In genomic region chr17:28328946-28329345, GRCm38 (mm10) we compare ENCODE assay signal across 8 mouse cellular contexts. TPM values are rescaled to one million over a fixed set of nuclear protein-coding genes. Genes with fewer than 3 reads are reported as not detected.
A peak's percentile ranks its signal among the peaks of the same experiment; 100 is the strongest.
DNase-seq lines count a peak whose midpoint lies in the region; ATAC-seq lines count a peak whose summit lies in the region.

No protein-coding gene starts in this region.

- peaks cover 39% of the 10 kb centered on the region for H3K4me1 ChIP-seq in kidney, embryonic 14.5 days (ENCODE audit: control insufficient read depth, insufficient read depth, low read length)
- H3K4me1 ChIP-seq in brown adipose tissue, adult 24 weeks (ENCODE audit: control insufficient read depth, insufficient read depth, insufficient read length, low read length): no peaks in the 10 kb centered on the region
- H3K4me1 ChIP-seq in hindbrain, embryonic 16.5 days (ENCODE audit: control insufficient read depth, insufficient read depth, low read depth, low read length): peaks cover 16% of the 10 kb centered on the region

- peak overlapping the region; percentile 96 for H3K4me3 ChIP-seq in kidney, embryonic 14.5 days (ENCODE audit: low read length)
- peak overlapping the region; percentile 71 for H3K4me3 ChIP-seq in brown adipose tissue, adult 24 weeks (ENCODE audit: insufficient read depth, low read depth, low read length)
- H3K4me3 ChIP-seq in hindbrain, embryonic 16.5 days (ENCODE audit: low read length): peak overlapping the region; percentile 68

- peak overlapping the region; percentile 95 for H3K4me2 ChIP-seq in kidney, embryonic 14.5 days (replicated peaks; ENCODE audit: low read depth, low read length)
- peak overlapping the region; percentile 89 for H3K4me2 ChIP-seq in hindbrain, embryonic 16.5 days (ENCODE audit: low read length)

- H3K27me3 ChIP-seq in kidney, embryonic 14.5 days (ENCODE audit: control insufficient read depth, insufficient read depth, low read length): no peaks in the 10 kb centered on the region
- no peaks in the 10 kb centered on the region for H3K27me3 ChIP-seq in hindbrain, embryonic 16.5 days (replicated peaks; ENCODE audit: control insufficient read depth, insufficient read depth, low read length)

- intact Hi-C loops in left cerebral cortex, postnatal 14 days (cut with DNase I): loop anchor here (10.0 kb wide), 1 partner anchor 196 kb away; no protein-coding TSS in a partner anchor

- no peaks in the 10 kb centered on the region for H3K9me3 ChIP-seq in kidney, embryonic 14.5 days (ENCODE audit: control insufficient read depth, low read length)
- no peaks in the 10 kb centered on the region for H3K9me3 ChIP-seq in hindbrain, embryonic 16.5 days (ENCODE audit: control insufficient read depth, low read length)

- H3K36me3 ChIP-seq in kidney, embryonic 14.5 days (ENCODE audit: control insufficient read depth, insufficient read depth, low read length): peaks cover 39% of the 10 kb centered on the region
- H3K36me3 ChIP-seq in hindbrain, embryonic 16.5 days (ENCODE audit: control insufficient read depth, insufficient read depth, low read length): peaks cover 9% of the 10 kb centered on the region

- peak overlapping the region; percentile 97 for H3K27ac ChIP-seq in kidney, embryonic 14.5 days (ENCODE audit: low read depth, low read length)
- peak overlapping the region; percentile 36 for H3K27ac ChIP-seq in brown adipose tissue, adult 24 weeks (replicated peaks; ENCODE audit: low read depth, low read length)
- H3K27ac ChIP-seq in hindbrain, embryonic 16.5 days (ENCODE audit: low read depth, low read length): peak overlapping the region; percentile 92

- H3K9ac ChIP-seq in kidney, embryonic 14.5 days (ENCODE audit: low read depth, low read length): peak overlapping the region; percentile 92
- H3K9ac ChIP-seq in hindbrain, embryonic 16.5 days (ENCODE audit: low read depth, low read length): peak overlapping the region; percentile 95

- 0% methylated on average over 25 of the region's 25 CpGs for WGBS in kidney, embryonic 14.5 days
- WGBS in hindbrain, embryonic 16.5 days: 0% methylated on average over 25 of the region's 25 CpGs

- no peak for DNase-seq in kidney, adult 9 months
- DNase-seq in embryo, embryonic 10 days (ENCODE audit: low spot score): no peak
- no peak for DNase-seq in left cerebral cortex, postnatal 14 days (ENCODE audit: low spot score in 2 of 2)
- no peak for DNase-seq in layer of hippocampus, postnatal 10 days (ENCODE audit: low spot score in 2 of 2)

- no peak for ATAC-seq in kidney, embryonic 14.5 days (ENCODE audit: low FRiP score, low TSS enrichment)
- ATAC-seq in hindbrain, embryonic 16.5 days: peak; percentile 21
- ATAC-seq in megakaryocyte, adult 5-6 weeks (ENCODE audit: poor library complexity, severe bottlenecking): peak; percentile 12; the same call in 1 of the 2 replicates

RNA-seq across cellular contexts. Expression of gene Rpl10a, which starts 0.7 kb away (rescaled TPM):
- 911 and 1,064 TPM in 2 replicates for polyA plus RNA-seq in kidney, embryonic 14.5 days (2014; fragmentation: Nextera tagmentation; extraction: Ambion mirVana)
- polyA plus RNA-seq in brown adipose tissue, adult 24 weeks (2012; ENCODE audit: insufficient read depth, insufficient read length, missing spikeins): 196 and 332 TPM in 2 replicates
- 287 and 323 TPM in 2 replicates for polyA plus RNA-seq in hindbrain, embryonic 16.5 days (2015; fragmentation: Nextera tagmentation; extraction: Ambion mirVana)
- 1,429 and 1,585 TPM in 2 replicates for total RNA-seq in megakaryocyte, adult 5-6 weeks (2015)
- total RNA-seq in megakaryocyte, adult 5-6 weeks (2017): 468 and 491 TPM in 2 replicates
- total RNA-seq in left cerebral cortex, postnatal 14 days (2021): 100 to 1,000 TPM; 365 to 369 TPM
- total RNA-seq in layer of hippocampus, postnatal 10 days (2021): 100 to 1,000 TPM; 503 to 535 TPM

RNA-seq across cellular contexts. Expression of gene Fance, which starts 15.6 kb away (rescaled TPM):
- polyA plus RNA-seq in kidney, embryonic 14.5 days (2014; fragmentation: Nextera tagmentation; extraction: Ambion mirVana): 24.1 and 31.9 TPM in 2 replicates
- 5.0 and 9.9 TPM in 2 replicates for polyA plus RNA-seq in brown adipose tissue, adult 24 weeks (2012; ENCODE audit: insufficient read depth, insufficient read length, missing spikeins)
- polyA plus RNA-seq in hindbrain, embryonic 16.5 days (2015; fragmentation: Nextera tagmentation; extraction: Ambion mirVana): 25.0 and 25.7 TPM in 2 replicates
- total RNA-seq in megakaryocyte, adult 5-6 weeks (2015): 11.5 and 11.9 TPM in 2 replicates
- 7.5 and 14.3 TPM in 2 replicates for total RNA-seq in megakaryocyte, adult 5-6 weeks (2017)
- total RNA-seq in left cerebral cortex, postnatal 14 days (2021): 10 to 100 TPM; 28.3 to 29.6 TPM
- total RNA-seq in layer of hippocampus, postnatal 10 days (2021): 10 to 100 TPM; 26.0 to 36.2 TPM

RNA-seq across cellular contexts. Expression of gene Tead3, which starts 21.7 kb away (rescaled TPM):
- 8.7 and 10.9 TPM in 2 replicates for polyA plus RNA-seq in kidney, embryonic 14.5 days (2014; fragmentation: Nextera tagmentation; extraction: Ambion mirVana)
- 3.6 and 4.6 TPM in 2 replicates for polyA plus RNA-seq in brown adipose tissue, adult 24 weeks (2012; ENCODE audit: insufficient read depth, insufficient read length, missing spikeins)
- polyA plus RNA-seq in hindbrain, embryonic 16.5 days (2015; fragmentation: Nextera tagmentation; extraction: Ambion mirVana): 1.4 and 2.0 TPM in 2 replicates
- total RNA-seq in megakaryocyte, adult 5-6 weeks (2015): not detected in 2 replicates
- not detected in 2 replicates for total RNA-seq in megakaryocyte, adult 5-6 weeks (2017)
- total RNA-seq in left cerebral cortex, postnatal 14 days (2021): 1 to 10 TPM; 2.4 to 3.3 TPM
- total RNA-seq in layer of hippocampus, postnatal 10 days (2021): 1 to 10 TPM; 5.6 to 6.1 TPM

RNA-seq across cellular contexts. Expression of gene Tulp1, which starts 36.1 kb away (rescaled TPM):
- polyA plus RNA-seq in kidney, embryonic 14.5 days (2014; fragmentation: Nextera tagmentation; extraction: Ambion mirVana): 5.1 and 5.6 TPM in 2 replicates
- polyA plus RNA-seq in brown adipose tissue, adult 24 weeks (2012; ENCODE audit: insufficient read depth, insufficient read length, missing spikeins): not detected in 2 replicates
- polyA plus RNA-seq in hindbrain, embryonic 16.5 days (2015; fragmentation: Nextera tagmentation; extraction: Ambion mirVana): 1.5 and 1.6 TPM in 2 replicates
- total RNA-seq in megakaryocyte, adult 5-6 weeks (2015): not detected in 2 replicates
- not detected in 2 replicates for total RNA-seq in megakaryocyte, adult 5-6 weeks (2017)
- under 1 TPM in 1 of 2 experiments, not detected in 1; 0.66 TPM for total RNA-seq in left cerebral cortex, postnatal 14 days (2021)
- total RNA-seq in layer of hippocampus, postnatal 10 days (2021): under 1 TPM in 1 of 2 experiments, not detected in 1; 0.41 TPM

Comparison
In these comparisons a context has a peak if more than half of its experiments do, and no peak if none do; other contexts are left out.
1. H3K27ac ChIP-seq: peak in every context shown above with its lines; median percentile 97 in kidney, embryonic 14.5 days; 92 in hindbrain, embryonic 16.5 days; 36 in brown adipose tissue, adult 24 weeks.